Mouse (Mus musculus) kidney, adult 2 months (tissue): ENCODE results near the gene Spcs2.

Experiments used
- CTCF ChIP-seq: fragments of 200-500 bp; conservative IDR thresholded peaks from 2 replicates; pipeline ENCODE4 v1.5.1; 2011; ENCODE audit warnings: low read depth, mild to moderate bottlenecking, control low read depth, low read length, moderate library complexity, mixed read lengths; ENCODE audit not compliant: insufficient read depth, insufficient read length
- POLR2A ChIP-seq: fragments of 200-500 bp; IDR thresholded peaks from one replicate; pipeline ENCODE4 v1.6.1; 2011; ENCODE audit warnings: low read depth, low read length, control low read depth

DNA sequence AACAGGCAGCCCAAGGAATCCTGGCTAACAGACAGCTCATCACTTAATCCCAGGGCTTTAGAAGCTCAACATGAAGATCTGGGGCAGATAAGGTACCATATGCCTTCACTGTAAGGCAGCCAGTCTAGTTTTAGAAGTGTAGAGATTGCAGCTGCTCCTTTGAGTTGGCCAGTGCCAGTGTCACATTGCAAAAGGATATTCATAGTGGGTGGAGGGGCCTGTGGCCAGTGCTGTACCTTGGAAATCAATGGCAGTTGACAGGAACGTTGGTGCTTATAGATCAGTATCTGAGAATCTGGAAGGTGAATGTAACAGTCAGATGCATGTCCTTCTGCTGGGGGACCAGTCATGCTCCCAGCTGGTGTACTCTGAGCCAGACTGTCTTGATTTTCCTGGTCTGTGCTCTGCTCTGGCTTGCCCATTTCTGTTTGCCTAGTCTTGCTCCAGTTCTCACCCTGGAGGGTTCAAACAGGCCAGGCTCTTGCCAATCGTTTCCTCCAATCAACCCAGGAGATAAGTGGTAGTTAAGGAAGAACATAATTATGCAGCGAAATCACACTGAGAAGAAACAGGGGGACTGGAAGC lies 41.3 kb upstream of the Spcs2 start:
- no peak for TF ChIP-seq CTCF
- TF ChIP-seq POLR2A, result no peak
